Mouse (Mus musculus) cerebellum, adult (tissue): ENCODE measurements around the gene Fam71d.

ENCODE experiments used
- ATAC-seq: cut with Nextera tagmentation; 2 replicates; pipeline ENCODE4 v1.9.2; 2017; ENCODE audit warnings: mild to moderate bottlenecking, moderate library complexity, mixed read lengths; ENCODE audit not compliant: insufficient number of reproducible peaks, low FRiP score, low TSS enrichment

Fam71d gene

GRCm38 (mm10) chr12:78691325-78691724, at the start of gene Fam71d:
TSS of gene Fam71d (plus strand) at chr12:78691535.
- ATAC-seq, result no peak

- ATAC-seq, result no peak
Measured at GRCm38 (mm10) chr12:78643691-78644090, 47.6 kb upstream of the Fam71d start.

- ATAC-seq, result no peak
Measured at GRCm38 (mm10) chr12:78645282-78645681, 46.1 kb upstream of the Fam71d start.

GRCm38 (mm10) chr12:78659718-78660304, 31.5 kb upstream of the Fam71d start:
- no peak for ATAC-seq

DNA sequence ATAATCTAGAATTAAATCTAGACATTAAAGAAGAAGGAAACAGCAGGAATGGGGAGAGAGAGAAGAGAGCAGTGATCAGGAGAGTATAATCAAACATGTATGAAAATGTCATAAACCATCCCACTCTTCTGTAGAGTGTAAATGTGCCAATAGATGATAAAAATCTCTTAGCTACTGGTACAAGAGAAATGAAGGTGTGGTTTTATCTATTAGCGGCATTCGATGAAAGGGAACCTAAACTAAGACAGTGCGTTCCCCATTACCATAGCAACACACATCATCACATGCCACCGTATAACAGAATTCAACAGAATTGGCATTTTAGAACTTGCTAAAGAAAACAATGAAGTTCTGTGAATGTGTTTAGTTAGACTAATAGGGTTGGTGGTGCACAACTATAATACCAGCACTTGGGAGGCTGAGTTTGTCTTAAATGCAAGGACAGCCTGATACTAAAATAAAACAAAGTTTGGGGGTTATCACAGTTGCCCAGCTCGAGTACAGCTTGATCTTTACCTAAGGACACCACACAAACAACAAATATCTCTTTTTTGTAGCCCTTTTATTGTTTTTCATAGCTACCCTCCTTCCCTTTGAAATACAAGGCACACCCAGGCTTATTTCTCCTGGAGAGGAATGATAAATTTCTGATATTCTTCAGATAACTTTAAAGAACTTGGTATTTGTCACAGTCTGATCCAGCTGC, 13.1 kb upstream of the Fam71d start:
- no peak for ATAC-seq

- ATAC-seq, result no peak
Measured at GRCm38 (mm10) chr12:78678807-78679189, 12.5 kb upstream of the Fam71d start.

DNA sequence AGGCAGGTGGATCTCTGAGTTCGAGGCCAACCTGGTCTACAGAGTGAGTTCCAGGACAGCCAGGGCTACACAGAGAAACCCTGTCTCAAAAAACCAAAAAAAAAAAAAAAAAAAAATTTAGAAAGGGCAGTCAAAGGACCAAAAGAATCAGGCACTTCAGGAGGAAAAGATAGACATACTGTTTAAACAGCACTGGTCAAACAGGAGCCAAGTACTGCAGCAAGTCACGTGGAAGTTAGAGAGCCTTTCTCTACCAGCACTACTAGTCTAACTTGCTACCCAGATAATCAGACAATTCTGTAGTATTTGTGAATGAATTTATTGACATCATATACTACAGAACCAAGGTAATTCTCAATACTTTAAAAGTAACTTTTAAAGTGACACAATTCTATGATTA, 10.3 kb upstream of the Fam71d start:
- ATAC-seq, result no peak

- ATAC-seq, result no peak
Measured at GRCm38 (mm10) chr12:78682279-78682678, 9.1 kb upstream of the Fam71d start.

- ATAC-seq, result no peak
Measured at GRCm38 (mm10) chr12:78685669-78686215, 5.6 kb upstream of the Fam71d start.

DNA sequence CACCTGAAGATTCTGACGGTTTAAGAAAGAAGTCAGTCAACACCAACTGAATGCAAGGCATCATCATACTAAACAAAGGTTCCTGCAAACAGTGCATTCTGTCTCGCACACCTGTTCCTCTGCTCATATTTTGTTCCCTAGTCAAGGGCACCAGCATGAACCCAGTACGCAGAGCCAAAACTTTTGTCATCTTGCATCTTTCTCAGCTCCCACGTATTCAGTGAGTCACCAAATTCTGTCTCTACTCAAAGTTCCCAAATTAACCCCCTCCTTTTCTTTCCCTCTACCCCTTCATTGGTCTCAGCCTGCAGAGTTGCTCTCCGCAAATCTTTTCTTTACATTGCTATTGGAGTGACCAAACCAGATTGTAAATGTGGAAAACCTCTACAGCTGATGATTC, 2.5 kb upstream of the Fam71d start:
- ATAC-seq, result no peak

- ATAC-seq, result no peak
Measured at GRCm38 (mm10) chr12:78693281-78693680, 1.9 kb downstream of the Fam71d start.

- ATAC-seq, result no peak
Measured at GRCm38 (mm10) chr12:78717783-78718182, 26.4 kb downstream of the Fam71d start.

DNA sequence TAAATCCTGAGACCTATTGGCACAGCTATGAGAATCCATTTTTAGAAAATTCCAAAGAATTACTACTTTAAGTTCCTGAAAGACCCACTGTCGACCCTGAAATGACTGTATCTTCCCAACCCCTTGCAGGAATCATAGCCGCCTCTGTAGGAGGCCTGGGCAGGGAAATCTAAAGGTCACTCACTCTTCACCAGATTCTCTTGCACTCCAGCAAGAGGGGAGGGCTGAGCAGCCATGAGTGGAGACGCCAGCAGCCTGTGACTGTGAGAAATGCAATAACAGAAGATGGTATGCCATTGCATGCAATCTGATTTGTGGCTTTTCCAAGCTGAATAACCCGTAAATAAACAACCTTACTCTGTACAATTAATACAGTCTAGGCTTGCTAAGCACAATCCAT, 36.4 kb downstream of the Fam71d start:
- no peak for ATAC-seq

GRCm38 (mm10) chr12:78739633-78740032, 48.3 kb downstream of the Fam71d start:
- no peak for ATAC-seq

DNA sequence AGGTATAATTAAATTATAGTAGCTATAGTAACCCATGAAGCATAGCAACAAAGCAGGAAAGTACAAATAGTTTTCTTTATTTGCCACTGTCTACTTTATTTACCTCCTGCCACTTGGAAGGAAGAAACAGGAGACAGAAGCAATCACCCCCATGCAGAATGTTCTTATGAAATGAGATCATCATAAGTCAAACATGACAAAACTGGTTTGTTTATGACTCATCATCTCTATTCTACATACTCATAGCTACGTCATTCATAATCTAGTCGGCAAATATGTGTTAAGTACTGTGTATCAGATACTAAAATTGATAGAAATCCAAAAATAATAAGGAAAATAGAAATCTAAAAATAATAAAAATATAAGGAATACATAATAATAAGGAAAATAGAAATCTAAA, 49.0 kb downstream of the Fam71d start:
- no peak for ATAC-seq

DNA sequence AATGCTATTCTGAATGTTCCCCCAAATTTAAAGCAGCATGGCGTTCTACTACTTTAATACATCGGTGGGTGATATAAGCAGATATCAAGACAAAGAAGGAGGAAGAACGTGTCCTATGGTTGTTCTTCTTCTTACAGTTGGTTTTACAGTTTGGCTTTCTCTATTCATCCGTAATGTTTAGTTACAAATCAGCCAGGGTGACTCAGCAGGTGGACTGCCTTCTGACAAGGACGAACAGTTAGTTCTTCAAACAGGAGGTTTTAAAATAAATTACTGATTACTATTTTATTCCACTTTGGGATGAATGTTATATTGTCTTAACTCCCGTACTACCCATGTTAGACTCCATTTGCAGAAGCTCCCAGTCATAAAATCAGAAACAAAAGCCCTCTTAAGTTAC, 54.9 kb downstream of the Fam71d start:
- ATAC-seq, result no peak

GRCm38 (mm10) chr12:78747406-78747805, 56.1 kb downstream of the Fam71d start:
- no peak for ATAC-seq

- peak; percentile 36; the same call in 1 of the 2 replicates for ATAC-seq
Measured at GRCm38 (mm10) chr12:78748113-78748512, 56.8 kb downstream of the Fam71d start.

- ATAC-seq, result peak; percentile 99
Measured at GRCm38 (mm10) chr12:78748557-78749377, 57.4 kb downstream of the Fam71d start, which contains the start of gene Mpp5. TSS of gene Mpp5 (plus strand) at chr12:78748907.

- ATAC-seq, result peak; percentile 17; the same call in 1 of the 2 replicates
Measured at GRCm38 (mm10) chr12:78749378-78749801, 58.1 kb downstream of the Fam71d start.

DNA sequence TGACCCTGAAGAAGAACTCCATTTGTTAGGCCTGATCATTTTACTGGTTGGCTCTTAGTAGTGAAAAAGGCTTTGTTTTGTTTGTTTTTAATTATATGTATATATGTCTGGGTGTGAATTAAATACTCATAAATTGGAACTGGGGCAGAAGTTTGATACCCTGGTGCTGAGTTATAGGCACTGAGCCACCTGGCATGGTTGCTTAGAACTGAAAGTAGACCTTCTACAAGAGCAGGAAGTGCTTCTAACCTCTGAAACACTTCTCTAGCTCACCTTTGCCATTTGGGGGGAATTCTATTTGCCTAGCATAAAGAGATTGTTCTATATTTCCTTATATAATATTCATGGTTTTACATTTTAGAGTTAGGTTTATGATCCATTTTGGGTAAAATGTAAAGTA, 70.6 kb downstream of the Fam71d start:
- no peak for ATAC-seq
